Mouse (Mus musculus) cerebellum, postnatal 25 days (tissue): Measurements from ENCODE around the gene Primpol.
"Not testable (repeated sequence)": the region's sequence is repeated elsewhere in the genome, so short reads cannot be mapped to it uniquely, and the experiment has no call there.

Source experiments
- DNase-seq, 2 experiments: peaks; one replicate each; pipeline ENCODE4 v3.0.0; 2021; ENCODE audit warnings: mixed read lengths in 2 of 2

Primpol gene

DNA sequence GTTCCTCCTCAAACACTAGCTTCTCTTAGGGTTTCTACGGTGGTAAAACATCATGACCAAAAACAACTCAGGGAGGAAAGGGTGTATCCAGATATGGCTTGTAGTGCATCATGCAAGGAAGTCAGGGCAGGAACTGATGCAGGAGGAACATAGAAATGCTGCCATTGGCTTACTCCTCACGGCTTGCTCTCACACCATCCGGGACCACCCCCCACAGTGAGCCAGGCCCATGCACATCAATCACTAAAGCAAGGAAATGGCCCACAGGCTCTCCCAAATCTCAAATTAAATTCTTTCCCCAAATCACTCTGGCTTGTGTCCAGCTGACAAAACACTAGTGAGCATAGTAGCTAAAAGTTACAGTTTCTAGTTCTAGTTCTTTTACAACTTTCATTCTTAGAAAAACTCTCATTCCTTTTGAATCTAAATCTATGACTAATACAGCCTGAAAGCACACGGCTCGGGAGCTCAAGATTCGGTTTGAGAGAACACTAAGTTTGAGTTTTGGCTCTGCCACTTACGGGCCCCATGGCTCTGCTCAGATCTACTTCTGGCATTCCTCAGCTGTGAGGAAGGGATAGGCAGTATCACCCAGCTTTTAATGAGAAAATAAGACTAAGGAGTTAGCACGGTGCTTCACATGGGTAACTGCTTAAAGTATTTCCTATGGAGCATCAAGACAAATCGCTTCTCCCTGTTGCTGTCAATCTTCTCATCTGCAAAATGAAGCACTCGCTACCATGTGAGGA, 15.9 kb downstream of the Primpol start:
- DNase-seq: no peak

DNA sequence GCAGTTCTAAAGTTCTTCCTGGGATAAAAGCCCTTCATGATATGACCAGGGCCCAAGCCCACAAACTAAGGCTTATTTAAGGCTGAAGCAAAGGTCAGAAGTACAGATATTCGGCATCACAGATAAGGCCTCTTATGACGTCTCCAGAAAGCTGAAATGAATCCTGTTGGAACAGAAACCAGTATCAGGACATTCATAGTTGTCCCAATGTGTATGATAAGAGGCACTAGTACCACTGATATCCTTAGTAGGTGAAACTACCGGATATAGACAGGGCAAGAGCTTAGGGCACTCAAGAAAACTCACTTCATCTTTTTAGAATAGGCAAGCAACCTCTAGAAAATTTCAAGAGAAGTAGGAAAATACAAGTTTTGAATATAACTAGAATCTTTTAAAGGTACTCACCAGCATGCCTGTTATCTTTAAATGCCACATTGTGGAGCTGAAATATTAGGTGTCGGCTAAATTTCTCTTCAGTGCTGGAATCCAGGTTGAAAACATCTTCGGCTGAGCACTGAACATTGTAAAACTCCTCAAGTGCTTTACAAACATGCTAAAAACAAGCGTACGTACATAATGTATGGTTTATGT, 17.6 kb downstream of the Primpol start:
- DNase-seq: no peak

DNA sequence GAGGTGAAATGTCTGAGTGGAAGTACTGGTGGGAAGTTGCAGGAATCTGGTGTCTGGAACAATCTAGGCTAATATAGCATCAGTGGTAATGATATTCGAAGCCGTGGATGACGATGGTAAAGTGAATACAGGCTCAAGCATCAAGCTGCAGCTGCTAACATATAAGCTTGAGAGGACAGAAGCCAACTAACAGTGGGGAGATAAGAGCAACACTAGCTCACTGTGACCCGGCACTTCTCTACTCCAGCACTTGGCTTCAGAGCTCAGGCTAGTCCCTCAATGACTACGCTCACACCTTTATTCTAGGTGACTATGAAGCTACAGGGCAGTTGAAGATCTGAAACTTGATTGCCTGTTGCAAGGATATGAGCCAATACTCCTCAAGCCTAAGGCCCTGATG, 18.3 kb downstream of the Primpol start:
- DNase-seq: no peak

DNA sequence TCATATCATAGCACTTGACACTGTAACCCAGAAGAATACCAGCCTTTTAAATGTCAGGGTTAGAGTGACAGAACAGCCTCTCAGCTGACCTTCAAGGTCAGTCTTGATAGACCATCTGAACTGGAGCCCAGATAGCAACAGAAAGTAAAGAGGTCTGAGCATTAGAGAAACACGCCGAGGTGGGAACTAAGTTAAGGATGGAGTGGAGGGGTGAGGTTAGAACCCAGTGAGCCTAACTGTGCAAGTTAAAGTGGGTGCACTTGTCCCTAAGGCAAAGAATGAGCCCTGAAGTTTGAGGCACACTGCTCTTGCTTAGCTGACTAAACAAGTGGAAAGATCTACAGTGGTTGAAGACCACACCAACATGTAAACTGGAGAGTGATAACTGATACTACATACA, 18.9 kb downstream of the Primpol start:
- DNase-seq: no peak

DNA sequence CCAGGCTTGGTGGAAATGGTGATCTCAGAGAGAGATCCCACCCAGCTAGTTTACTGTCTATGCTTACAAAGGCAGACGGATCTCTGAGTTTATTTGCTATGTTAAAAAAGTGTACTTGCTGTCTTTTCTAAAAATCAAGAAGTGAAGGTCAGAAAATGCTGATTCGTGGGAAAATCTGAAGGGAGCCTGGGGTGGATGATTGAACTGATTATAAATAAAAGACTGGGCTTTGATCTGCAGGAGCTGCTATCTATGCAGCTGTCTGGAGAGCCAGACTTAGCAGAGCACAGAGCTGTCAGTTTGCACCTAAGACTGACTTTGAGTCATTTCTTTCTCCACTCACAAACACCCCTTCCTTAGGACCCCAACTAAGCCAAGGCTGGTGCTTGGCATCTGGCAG, 19.6 kb downstream of the Primpol start:
- no peak for DNase-seq

DNA sequence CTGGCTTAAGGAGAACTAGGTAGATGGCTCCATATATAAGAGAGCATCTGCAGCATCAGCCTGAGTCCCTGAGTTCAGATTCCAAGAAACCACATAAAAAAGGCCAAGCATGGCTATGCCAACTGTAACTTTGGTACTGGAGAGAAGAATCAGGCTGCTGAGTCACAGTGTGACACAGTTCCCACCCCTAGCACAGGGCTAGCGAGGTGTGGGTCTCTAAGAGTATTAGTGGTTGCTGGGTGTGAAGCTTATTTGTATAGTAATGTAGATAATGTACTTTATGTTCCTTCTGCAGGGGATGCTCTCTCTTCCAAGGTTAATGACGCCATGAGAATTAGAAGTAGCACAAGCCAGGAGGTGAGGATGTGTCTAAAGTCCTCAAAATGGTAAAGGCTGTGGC, 20.5 kb downstream of the Primpol start:
- no peak for DNase-seq

DNA sequence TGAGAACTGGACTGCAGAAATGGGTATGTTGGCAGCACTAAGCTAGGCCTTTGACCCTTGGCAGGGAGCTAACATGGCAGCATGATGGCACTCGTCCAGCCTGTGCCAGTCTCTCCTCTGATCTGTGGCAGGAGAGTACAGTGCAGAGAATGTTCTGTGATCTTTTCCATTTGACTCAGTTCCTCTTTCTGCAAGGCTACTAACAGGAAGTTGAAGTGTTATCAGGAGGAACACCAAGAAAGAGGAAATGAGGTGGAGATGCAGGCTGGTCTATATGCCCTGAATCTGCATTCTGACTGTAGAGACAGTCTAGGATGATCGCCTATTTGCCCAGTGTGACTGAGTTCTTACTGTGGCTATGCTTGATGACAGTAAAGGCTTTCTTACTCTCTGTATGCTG, 21.4 kb downstream of the Primpol start:
- no peak for DNase-seq

DNA sequence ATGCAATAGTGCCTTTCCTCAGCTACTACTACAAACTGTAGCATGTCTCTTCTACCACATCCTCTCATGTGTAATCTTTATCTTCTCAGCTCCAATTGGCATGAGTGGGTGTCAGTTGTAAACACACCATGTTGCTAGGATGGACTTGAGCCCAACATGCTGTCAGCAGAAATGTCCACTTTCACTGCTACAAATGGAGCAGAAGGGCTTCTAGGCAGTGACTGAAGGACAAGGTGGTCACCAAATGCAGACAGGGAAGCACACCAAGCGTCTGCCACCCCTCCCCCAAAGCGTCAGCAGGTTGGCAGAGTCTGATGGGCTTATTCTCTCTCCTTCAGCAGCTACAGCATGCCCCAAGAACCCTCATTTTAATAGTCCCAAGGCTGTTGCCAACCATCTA, 23.2 kb downstream of the Primpol start:
- DNase-seq: peak; percentile 50 to 52

DNA sequence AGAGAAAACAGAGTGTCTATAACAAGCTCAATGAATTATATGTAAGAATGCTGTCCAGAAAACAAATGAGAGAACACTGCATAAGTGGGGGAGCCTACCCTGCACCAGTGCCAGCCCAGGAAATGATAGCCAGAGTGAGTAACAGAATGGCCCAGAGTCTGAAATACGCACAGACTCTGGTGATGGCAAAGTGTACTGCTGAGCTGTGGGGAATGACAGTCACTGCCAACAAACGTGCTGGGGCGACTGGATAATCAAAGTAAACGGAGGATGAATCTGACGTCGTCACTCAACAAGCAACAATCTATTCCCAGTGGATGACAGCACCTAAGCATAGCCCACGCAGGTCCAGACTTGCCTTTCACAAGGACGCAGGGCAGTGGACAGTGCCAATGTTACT, 23.9 kb downstream of the Primpol start:
- peak; percentile 37 to 50 for DNase-seq

DNA sequence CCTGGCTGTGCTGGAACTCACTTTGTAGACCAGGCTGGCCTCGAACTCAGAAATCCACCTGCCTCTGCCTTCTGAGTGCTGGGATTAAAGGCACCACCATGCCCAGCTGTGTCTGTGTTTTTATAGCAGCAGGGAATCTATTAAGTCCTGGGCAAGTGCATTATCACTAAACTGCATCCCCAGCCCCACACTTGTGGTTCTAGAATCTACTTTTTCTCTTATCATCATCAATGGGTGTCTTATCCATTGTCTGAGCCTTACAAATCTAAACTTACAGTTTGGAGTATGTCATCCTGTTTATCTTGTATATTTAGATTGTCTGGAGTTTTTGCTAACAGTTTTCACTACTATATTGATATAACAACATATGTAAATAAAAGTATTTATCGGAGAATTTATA, 28.3 kb downstream of the Primpol start:
- DNase-seq: no peak

DNA sequence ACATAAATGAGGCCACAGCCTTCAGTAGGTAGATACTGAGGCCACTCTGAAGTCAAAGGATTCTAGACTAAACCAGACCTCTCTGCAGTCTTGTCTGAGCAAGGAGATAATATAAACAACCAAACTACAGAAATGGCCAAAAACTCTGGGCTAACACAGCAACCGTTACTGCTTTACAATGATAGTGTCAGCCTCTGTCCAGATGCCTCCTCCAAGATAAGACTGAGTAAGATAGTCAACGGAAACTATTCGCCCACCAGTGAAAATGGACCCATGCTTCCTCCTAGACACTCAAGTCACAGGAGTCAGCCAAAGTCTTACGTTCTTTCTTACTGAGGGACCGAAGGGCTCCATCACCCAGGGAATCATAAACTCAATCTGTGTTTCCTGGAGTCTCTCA, 29.1 kb downstream of the Primpol start:
- no peak for DNase-seq

DNA sequence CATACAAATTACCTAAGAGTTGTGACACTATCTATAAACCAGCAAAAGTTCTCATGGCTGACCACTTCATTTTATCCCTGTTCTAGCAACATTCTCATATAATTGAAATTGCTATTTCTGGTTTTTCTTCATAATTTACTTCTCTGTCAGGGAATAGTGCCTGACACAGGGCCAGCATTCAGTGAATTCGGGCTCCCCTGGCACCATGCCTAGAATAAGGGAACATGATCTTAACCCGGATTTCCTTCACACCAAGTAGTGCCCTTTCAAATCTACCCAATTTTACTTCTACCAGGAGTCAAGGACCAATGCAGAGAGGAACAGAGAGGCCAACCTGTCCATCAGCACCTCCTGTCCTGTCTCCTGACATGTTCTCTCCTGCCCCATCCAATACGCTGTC, 31.4 kb downstream of the Primpol start:
- no peak for DNase-seq

DNA sequence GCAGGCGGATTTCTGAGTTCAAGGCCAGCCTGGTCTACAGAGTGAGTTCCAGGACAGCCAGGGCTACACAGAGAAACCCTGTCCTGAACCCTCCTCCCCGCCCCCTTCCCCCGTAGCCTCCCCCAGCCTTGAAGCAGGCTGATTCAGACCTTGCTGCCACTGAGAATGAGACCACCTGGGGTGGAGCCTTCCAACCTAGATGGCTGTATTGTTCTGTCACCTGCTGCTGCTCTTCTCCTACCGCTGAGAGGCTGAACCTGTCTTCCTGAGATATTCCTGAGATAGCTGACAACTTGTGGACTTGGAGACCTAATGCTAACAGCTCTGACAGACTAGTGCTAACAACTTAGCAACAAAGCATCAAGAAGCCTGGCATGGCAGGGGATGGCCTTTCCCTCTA, 32.7 kb downstream of the Primpol start:
- DNase-seq: not testable (repeated sequence)

DNA sequence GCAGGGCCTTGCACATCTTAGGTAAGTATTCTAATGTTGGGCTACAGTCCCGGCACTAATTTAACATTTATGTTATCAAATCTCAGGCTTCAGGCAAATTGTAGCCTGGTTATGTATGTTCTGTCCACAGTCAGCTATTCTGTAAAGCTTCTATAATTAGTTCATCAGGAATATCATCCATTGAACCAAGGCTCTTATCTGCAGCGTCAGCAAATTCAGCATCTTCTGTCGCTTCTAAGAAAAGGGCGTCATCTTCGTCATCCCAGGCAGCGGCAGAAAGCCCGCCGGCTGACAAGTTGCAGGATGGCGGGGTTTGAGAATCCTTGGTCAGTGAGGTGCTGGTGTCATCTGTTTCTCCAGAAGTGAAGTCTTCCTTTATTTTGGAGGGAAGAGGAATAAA, 38.2 kb downstream of the Primpol start:
- no peak for DNase-seq

DNA sequence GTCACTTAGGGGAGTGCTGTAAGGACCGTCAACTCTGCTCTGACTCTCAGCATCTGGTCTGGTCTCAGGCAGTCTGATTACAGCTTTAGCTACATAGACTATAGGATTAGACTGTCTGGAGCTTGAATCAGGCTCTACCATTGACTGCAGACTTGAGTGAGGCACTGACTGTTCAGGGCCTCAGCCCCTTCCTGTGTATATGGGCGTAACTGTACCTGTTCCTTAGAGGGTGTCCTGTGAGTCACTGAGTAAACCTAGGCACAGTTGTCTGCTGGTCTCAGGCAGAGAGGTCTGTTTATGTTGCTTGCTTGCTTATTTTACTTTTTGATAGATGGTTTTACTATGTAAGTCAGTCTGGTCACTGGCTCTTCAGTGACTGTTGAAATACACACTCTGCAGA, 43.0 kb downstream of the Primpol start:
- no peak for DNase-seq

DNA sequence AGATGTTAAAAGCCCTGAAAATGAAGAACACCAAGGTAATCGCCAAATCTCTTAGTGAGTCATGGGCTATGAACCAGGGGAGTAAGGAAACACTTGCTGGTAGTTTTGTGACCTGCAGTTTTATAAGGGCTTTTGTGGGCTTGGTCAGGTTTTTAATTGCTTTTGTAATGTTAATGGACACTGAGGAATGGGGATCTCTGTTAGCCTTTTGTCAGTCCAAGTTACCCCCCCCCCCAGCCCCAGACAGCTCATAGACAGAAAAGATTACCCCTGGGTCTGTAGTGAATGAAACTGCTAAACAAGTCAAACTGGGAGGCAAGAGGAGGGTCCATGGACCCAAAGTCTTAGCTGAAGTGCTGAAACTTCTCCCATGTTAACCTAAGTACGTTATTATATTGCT, 43.6 kb downstream of the Primpol start:
- DNase-seq: no peak

DNA sequence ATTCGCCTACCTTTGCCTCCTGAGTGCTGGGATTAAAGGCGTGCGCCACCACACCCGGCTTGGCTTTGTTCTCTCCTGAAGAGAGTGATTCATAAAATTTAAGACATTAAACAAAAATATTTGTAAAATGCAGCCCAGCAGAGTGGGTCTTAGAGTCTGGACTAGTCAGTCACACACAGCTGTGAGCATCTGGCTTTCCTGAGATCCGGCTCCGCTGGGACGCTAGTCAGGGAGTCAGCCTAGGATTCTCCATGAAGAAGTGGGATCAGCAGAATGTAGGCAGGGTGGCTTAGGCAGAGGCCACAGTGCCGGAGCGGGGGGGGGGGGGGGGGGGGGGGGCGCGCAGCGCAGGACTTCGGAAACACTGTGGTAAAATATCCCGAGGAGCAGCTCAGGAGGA, 46.3 kb downstream of the Primpol start:
- DNase-seq: no peak

DNA sequence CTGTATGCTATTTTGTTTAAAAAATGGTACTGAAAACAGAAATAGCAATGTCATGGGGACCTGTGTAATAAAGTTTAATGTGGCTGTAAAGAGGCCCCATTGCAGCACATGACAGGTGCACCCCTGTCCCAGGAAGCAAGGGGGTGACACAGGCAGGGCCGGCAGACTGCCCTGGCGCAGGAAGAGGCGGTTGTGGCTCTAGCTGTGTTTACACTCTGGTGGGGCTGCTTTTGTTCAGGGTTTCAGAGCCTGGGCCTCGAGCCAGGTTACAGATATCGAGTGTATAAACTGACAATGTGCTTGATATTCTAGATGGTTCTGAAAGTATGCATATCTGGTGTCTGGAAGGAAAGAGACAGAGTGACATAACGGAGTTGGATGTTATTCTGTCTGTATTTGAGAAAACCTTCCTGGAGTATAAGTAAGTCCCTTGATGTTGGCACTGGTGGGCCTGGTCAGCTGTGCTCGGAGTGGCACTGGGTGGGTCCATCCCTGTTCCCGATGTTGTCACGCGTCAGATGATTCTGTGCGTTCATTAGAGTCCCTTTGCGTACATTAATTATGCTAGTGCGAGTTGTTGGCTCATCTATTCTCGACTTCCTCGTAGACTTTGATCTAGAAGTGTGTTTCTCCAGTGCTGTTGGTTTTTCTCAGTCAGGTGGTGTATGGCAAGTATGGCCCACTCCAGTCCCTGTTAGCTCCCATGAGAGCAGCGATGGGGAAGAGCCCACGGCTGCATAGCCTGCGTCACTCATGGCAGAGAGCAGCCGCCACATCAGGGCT, 47.2 kb downstream of the Primpol start:
- DNase-seq: no peak

DNA sequence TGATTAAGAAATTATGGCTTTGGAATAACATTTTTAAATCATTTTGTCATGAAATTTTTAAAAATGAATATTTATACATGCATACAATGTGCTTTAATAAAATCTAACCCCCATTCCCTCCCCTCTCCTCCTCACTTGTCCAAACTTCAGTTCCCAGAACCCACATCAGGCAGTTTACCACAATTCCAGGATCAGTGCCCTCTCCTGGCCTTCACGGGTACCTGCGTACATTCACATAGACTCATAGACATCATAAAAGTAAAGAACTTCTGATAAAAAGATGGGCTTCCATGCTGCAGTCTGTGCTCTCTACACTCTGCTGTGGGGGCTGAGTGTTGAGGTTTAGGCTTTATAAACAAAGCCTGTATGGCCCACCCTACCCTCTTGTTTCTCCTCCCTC, 48.1 kb downstream of the Primpol start:
- DNase-seq: no peak

DNA sequence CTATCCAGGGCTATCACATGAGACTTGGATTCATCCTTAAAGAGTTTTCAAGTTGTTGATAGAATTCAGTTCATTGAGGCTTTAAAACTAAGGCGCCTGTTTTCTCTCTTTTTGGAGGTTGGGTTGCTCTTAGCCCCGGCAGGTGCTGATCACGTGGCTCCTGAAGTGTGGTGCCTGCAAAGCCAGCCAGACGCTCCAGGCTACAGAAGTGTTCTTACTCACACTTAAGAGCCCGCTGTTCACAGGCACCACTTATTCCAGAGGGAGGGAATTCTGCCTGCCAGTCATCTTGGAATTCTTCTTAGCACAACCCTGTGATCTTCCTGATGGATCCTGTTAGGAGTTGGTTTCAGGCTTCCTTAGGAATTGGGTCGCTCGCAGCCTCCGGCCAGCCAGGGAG, 49.1 kb downstream of the Primpol start:
- no peak for DNase-seq

DNA sequence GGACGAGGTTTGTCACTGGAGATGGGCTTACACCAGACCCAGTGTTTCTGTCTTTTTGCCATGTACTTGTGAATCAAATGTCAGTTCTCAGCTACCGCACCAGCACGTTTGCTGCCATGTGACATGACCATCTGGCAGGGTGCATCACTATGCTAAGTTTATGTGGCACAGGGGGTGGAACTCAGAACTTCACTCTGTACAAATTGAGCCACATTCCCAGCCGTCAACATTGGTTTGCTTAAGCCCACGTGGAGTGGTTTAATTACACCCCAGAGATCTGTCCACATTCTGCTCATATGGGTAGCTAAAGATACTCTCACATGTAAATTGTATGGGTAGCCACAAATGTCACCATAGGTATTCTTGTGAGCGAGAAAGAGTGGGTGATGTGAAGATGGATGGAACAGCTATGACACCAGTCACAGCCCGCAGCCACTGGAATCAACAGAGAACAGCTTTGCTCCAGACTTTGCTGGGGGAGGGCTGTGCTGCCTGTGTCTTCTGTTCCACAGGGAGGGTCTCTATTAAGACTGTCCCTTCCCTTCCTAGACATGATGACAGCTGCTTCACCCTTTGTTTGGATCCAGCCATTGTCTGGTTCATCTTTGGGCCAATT, 50.0 kb downstream of the Primpol start:
- DNase-seq: no peak

DNA sequence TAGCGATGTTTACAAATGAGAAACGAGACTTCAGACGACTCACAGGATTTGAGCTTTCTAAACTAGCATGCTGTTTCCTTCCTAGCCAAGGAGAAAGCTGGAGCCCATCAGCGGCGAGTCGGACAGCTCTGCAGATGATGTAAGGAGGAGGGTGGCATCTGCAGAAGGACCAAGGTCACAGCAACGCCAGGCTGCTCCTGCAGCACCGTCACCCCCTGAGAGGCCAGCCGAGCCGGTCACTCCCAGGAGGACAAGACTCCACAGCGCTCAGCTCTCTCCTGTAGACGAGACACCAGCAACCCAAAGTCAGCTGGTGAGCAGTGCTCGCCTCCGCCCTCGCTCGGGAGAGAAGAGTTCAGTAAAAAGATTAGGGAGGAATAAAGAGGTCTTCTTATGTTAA, 54.7 kb downstream of the Primpol start:
- no peak for DNase-seq

DNA sequence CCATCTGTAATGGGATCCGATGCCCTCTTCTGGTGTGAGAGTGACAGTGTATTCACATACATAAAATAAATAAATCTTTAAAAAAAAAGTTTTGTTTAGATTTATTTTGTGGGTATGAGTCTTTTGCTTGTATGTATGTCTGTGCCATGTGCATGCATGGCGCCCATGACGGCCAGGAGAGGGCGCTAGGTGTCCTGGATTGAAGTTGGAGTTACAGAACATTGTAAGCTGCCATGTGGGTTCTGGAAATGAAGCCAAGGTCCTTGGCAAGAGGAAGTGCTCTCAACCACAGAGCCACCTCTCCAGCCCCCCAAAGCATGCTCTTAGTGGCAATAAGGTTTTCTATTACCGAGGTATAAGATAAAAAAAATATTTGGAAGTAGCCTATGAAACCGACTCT, 57.6 kb downstream of the Primpol start:
- DNase-seq: peak in 1 of 2 experiments; percentile 43

DNA sequence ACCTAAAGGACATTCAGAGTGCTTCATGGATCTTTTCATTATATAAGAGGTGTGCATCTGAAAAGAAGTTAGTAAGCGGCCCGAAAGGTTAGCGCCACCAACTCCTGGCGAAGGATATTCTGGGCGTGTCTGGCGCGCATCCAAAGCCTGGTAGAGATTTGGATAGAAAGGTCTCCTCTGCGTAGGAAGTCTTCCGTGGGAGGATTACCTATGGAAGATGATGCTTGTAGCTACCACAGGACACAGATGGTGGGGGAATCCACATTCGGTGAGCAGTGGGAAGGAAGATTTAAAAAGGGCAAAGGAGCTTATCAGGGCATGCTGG, 64.6 kb downstream of the Primpol start:
- peak; percentile 36 to 65 for DNase-seq
